Mouse (Mus musculus) hindbrain, embryonic 10.5 days (tissue): ENCODE measurements around the gene Plcd3. TPM values are rescaled to one million over a fixed set of nuclear protein-coding genes. Genes with fewer than 3 reads are reported as not detected.
A peak's percentile ranks its signal among the peaks of the same experiment; 100 is the strongest.

Experiments used
- DNase-seq: peaks from one replicate; pipeline ENCODE4 v3.0.0-alpha.2; 2017; ENCODE audit warnings: low spot score
- H3K27ac ChIP-seq: fragments of 300-500 bp; sonication (generic); 2 replicates; pipeline ENCODE4 v1.5.1; 2016; ENCODE audit warnings: mild to moderate bottlenecking, moderate library complexity
- H3K27me3 ChIP-seq: fragments of 300-500 bp; sonication (generic); 2 replicates; pipeline ENCODE4 v1.6.1; 2016; ENCODE audit warnings: mild to moderate bottlenecking; ENCODE audit not compliant: poor library complexity, insufficient read depth, severe bottlenecking
- H3K36me3 ChIP-seq: fragments of 300-500 bp; sonication (generic); 2 replicates; pipeline ENCODE4 v1.6.1; 2016; ENCODE audit warnings: mild to moderate bottlenecking, moderate library complexity
- H3K4me1 ChIP-seq: fragments of 300-500 bp; sonication (generic); replicated peaks from 2 replicates; pipeline ENCODE4 v1.6.1; 2016; ENCODE audit warnings: mild to moderate bottlenecking
- H3K4me3 ChIP-seq: fragments of 300-500 bp; sonication (generic); 2 replicates; pipeline ENCODE4 v1.5.1; 2016; ENCODE audit warnings: mild to moderate bottlenecking, moderate library complexity
- H3K9me3 ChIP-seq: fragments of 300-500 bp; sonication (generic); 2 replicates; pipeline ENCODE4 v1.6.1; 2016; ENCODE audit warnings: mild to moderate bottlenecking, moderate library complexity
- WGBS: fragments of 180-500 bp; shearing (Covaris S2); methylation state at CpG from one replicate; pipeline ENCODE4 v1.1.7; 2016; 5-methylcytosine and 5-hydroxymethylcytosine counted together
- polyA plus RNA-seq: library from polyadenylated mRNA; unstranded; fragments of >200 nt; fragmentation: Nextera tagmentation; extraction: Ambion mirVana; gene quantifications from 2 replicates; pipeline ENCODE4 v1.2.1, GENCODE M21; 2016

Plcd3 gene
- polyA plus RNA-seq, 1 experiment from 2014 or later, result 1.9 TPM

DNA sequence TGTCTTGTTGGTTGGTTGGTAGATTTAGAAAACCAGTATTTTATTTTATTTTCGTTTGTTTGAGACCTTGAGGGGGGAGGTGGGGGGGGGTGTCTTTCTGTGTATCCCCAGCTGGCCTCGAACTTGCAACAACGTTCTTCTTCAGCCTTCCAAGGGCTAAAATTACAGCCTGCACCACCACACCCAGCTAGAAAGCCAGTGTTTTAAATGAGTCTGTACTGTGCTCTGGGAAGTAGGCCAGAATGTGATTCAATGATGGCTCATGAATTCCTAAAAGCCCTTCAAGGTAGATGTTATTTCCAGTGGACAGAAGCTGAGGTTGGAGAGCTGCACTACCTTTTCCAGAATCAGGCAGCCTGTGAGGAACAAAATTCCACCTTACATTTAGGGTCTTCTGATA, 32.8 kb upstream of the Plcd3 start:
- Histone ChIP-seq H3K36me3 (peaks cover 21% of the 10 kb centered on the region), H3K4me3 (no peak overlapping the region), H3K4me1 (peaks cover 37% of the 10 kb centered on the region), H3K27me3 (no peaks in the 10 kb centered on the region), H3K9me3 (no peaks in the 10 kb centered on the region), H3K27ac (no peak overlapping the region)
- WGBS, result 79% methylated on average over 3 of the region's 3 CpGs
- DNase-seq, result no peak

DNA sequence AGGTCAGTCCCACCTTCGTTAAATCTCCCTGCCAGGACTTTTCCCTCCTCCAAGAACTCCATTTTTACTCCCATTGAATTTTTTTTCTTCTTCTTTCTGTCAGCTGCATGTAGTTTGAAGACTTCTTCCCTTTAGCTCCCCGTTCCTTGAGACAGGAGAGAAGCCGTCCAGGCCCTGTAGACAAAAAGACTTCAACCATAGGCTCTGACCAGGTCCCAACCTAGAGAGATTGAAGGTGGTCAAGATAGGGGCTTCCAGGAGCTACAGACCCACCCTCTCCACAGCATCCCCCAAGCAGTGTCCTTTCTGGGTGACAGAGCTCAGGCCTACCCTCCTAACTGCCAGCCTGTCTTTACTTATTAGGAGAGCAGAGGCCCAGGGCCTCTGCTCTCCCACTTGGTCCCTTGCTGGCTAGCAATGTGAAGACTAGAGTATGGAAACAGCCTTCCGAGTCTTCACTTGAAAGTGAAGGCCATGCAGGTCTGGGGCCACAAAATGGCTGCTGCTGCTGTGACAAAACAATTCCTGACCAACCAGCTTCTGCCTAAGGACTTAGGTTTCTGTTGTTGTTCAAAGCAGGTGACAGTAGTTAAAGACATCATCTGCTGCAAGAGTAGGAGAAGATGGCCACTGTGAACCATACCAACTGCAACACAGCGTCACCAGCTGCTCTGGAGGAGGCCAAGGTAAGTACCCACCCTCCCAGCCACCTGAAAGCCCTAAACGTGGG, 32.2 kb upstream of the Plcd3 start:
- Histone ChIP-seq H3K4me1 (peaks cover 37% of the 10 kb centered on the region), H3K27ac (peak overlapping the region; percentile 90), H3K4me3 (peak overlapping the region; percentile 98), H3K27me3 (no peaks in the 10 kb centered on the region), H3K9me3 (no peaks in the 10 kb centered on the region), H3K36me3 (peaks cover 15% of the 10 kb centered on the region)
- WGBS, result 56% methylated on average over 6 of the region's 6 CpGs
- DNase-seq, result no peak

DNA sequence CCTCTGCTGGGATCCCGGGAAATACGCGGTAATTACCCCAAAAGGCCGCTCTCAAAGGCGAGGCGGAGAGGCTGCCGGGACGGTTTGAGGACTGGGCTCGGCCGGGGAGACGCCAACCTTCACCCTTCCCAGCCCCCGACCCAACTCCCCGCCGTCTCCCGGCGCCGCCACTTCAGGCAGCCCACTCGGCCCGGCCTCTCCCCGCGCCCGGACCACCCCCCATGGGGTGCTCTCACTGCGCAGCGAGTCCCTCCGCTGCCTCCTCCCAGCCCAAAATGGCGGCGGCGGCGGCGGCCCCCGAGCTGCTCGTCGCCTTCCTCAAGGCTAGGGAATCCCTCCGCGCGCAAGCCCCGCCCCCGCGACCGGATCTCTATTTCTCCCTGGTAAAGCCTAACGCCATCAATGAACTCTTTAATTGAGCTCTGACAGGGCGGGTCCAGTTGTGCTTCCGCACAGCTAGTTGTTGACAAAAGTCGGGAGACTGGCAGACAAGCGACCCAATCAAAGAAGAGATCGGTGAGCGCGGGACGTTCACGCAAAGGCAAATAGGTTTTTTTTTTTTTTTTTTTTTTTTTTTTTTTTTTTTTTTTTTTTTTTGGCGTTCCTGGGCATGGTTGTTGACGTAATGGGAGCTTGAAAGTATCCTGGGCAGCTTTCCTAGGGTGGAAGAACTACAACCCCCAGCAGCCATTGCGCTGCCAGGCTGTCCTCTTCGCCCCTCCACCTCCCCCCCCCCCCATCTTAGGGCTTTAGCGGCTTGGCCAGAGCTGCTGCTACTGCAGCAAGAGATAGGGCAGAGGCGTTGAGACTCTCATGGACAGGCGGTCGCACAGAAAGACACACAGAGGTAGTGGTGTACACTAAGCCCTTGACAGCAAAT, 31.4 kb upstream of the Plcd3 start:
- peak overlapping the region; percentile 100 for H3K27ac ChIP-seq
- peak; percentile 100 for DNase-seq
- WGBS, result under 1% methylated on average over 58 of the region's 58 CpGs
- H3K4me1 ChIP-seq, result peaks cover 37% of the 10 kb centered on the region
- H3K27me3 ChIP-seq, result no peaks in the 10 kb centered on the region
- H3K9me3 ChIP-seq, result no peaks in the 10 kb centered on the region
- H3K36me3 ChIP-seq, result peaks cover 8% of the 10 kb centered on the region; the same call in 1 of the 2 replicates
- peak overlapping the region; percentile 98 for H3K4me3 ChIP-seq

DNA sequence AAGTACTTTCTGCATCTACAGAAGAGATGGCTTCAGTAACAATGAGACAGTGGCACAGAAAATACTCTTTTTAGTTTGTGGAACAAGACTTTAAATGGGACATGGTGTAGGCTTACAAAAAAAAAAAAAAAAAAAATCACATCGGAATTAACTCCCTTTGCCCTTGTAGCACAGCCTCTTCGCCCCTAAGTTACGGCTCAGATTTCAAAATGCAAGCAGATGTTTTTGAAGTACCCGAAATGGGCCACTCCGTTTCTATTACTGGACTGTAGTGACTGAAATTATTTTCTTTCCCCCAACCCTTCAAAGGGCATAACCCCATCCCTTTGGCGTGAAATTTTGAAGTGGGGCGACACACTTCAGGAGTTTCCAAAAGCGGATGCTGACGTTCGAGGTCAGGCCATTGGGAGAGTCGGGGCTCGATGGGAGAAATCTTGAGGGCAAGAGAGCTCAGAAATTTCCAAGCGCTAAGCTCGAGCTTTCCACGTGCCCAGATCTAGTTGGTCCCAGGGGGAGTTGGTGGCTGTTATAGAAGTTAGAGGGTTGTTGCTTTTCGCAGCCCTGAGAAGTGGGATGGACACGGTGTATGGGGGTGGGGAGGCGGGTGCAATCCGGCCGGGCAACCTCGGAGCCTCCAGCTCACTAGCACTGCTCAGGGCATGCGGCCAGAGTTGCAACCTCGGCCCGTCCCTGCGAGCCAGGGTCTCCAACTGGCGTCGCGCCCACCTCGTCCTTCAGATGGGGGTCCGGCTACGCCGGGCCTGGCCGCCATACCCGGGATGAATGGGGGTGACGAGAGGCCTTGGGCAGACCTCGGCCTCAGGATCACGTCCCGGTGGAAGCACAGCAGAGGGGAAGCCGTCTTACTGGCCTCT, 30.5 kb upstream of the Plcd3 start, which contains the start of gene Hexim2:
Hexim2 (plus strand) TSS at position 729 of the 875 bp plus-strand sequence.
- Histone ChIP-seq H3K27me3 (no peaks in the 10 kb centered on the region), H3K4me3 (peak within 1 kb of the TSS; percentile 98), H3K36me3 (peaks cover 8% of the 10 kb centered on the region; the same call in 1 of the 2 replicates), H3K27ac (peak within 1 kb of the TSS; percentile 100), H3K4me1 (peaks cover 37% of the 10 kb centered on the region), H3K9me3 (no peaks in the 10 kb centered on the region)
- DNase-seq, result peak; percentile 71
- WGBS, result 1% methylated on average over 39 of the region's 39 CpGs

DNA sequence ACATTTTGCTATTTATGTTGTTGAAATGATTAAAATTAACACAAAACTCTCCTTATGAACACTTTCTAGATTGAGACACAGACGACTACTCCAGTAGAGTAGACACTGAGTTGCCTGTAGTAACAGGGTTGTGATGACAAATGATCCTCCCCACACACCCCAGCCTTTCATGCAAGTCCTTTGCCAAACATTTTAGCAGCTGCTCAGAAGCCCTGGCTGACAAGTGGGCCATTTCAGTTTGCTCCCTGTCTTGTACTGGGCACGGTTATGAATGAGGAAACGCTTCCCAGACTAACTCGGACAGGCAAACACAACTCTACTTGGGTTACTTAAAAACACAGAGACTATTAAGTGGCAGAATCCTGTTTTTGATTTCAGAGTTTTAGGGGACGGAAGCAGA, 18.9 kb upstream of the Plcd3 start:
- DNase-seq, result no peak
- Histone ChIP-seq H3K4me3 (no peak overlapping the region), H3K4me1 (peaks cover 30% of the 10 kb centered on the region), H3K36me3 (no peaks in the 10 kb centered on the region), H3K27me3 (no peaks in the 10 kb centered on the region), H3K27ac (no peak overlapping the region), H3K9me3 (no peaks in the 10 kb centered on the region)
- whole genome bisulfite sequencing, result 82% methylated on average over 5 of the region's 5 CpGs

DNA sequence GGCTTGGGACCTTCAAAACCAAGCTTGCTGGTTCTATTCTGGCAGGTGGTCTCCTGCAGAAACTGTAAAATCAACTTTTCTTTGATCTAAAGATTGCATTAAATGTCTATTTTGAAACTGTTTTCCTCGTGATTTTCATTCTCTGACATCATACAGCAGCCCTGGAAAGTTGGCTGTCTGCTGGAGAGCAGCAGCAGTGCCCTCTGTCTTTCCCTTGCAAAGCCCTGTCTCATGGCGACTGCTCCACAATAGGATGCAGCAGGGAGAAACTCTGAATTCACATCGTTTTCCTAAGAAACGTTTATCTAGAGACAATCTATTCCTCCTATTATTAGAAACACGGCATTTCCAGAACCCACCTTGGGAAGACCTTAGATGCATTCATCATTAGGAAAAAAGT, 18.2 kb upstream of the Plcd3 start:
- Histone ChIP-seq H3K36me3 (no peaks in the 10 kb centered on the region), H3K9me3 (no peaks in the 10 kb centered on the region), H3K4me1 (peaks cover 34% of the 10 kb centered on the region), H3K27me3 (no peaks in the 10 kb centered on the region), H3K4me3 (no peak overlapping the region), H3K27ac (no peak overlapping the region)
- WGBS, result 62% methylated on average over 5 of the region's 5 CpGs
- DNase-seq, result no peak

DNA sequence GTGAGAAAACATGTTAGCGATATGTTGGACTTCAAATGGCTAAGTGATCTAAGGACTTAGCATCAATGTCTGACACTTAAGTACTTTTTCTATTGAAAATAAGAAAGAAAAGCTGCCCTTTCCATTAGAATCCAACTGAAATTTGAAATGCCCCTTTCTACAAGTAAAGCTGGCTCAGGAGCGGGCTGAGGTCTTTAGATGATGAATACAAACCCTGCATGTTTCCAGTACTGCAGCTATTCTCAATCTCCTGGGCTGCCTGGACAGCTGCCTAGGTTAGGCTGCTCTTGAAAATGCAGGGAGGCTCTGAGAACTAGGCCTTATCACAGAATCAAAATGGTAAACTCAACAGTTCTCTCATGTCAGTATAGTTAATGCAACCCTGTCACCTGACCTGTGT, 17.4 kb upstream of the Plcd3 start:
- DNase-seq, result no peak
- no peak overlapping the region for H3K4me3 ChIP-seq
- peaks cover 38% of the 10 kb centered on the region for H3K4me1 ChIP-seq
- WGBS, result 92% methylated on average over 2 of the region's 2 CpGs
- H3K36me3 ChIP-seq, result no peaks in the 10 kb centered on the region
- peaks cover 2% of the 10 kb centered on the region for H3K27me3 ChIP-seq
- H3K27ac ChIP-seq, result no peak overlapping the region
- no peaks in the 10 kb centered on the region for H3K9me3 ChIP-seq

DNA sequence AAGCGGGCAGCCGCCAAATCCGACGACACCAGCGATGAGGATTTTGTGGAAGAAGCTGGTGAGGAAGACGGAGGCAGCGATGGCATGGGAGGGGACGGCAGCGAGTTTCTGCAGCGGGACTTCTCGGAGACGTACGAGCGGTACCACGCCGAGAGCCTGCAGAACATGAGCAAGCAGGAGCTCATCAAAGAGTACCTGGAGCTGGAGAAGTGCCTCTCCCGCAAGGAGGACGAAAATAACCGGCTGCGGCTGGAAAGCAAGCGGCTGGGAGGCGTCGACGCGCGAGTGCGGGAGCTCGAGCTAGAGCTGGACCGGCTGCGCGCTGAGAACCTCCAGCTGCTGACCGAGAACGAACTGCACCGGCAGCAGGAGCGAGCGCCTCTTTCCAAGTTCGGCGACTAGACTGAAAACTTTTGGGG, 16.1 kb upstream of the Plcd3 start:
- peak overlapping the region; percentile 61 for H3K4me3 ChIP-seq
- WGBS, result under 1% methylated on average over 38 of the region's 38 CpGs
- peaks cover 43% of the 10 kb centered on the region for H3K4me1 ChIP-seq
- peak; percentile 64 for DNase-seq
- peaks cover 15% of the 10 kb centered on the region for H3K27me3 ChIP-seq
- peak overlapping the region; percentile 95 for H3K27ac ChIP-seq
- H3K36me3 ChIP-seq, result no peaks in the 10 kb centered on the region
- no peaks in the 10 kb centered on the region for H3K9me3 ChIP-seq

DNA sequence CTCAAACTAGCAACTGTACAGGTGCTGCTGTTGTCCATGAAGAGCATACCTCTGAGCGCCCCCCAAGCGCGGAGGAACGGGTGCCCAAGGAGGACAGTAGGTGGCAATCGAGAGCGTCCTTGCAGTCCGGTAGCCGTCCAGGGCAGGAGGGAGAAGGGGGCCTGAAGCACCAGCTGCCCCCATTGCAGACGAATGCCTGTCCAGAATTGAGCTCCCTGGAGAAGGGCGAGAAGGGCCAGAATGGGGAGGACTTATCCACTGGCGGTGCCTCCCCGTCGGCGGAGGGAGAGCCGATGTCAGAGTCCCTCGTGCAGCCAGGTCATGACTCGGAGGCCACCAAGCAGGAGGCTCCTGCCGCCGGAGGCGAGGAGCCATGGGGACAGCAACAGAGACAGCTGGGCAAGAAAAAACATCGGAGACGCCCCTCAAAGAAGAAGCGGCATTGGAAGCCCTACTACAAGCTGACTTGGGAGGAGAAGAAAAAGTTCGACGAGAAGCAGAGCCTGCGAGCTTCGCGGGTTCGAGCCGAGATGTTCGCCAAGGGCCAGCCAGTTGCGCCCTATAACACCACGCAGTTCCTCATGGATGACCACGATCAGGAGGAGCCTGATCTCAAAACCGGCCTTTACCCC, 15.6 kb upstream of the Plcd3 start:
- H3K9me3 ChIP-seq, result no peaks in the 10 kb centered on the region
- H3K27me3 ChIP-seq, result peaks cover 20% of the 10 kb centered on the region
- peaks cover 48% of the 10 kb centered on the region for H3K4me1 ChIP-seq
- peak overlapping the region; percentile 95 for H3K27ac ChIP-seq
- no peaks in the 10 kb centered on the region for H3K36me3 ChIP-seq
- peak; percentile 71 for DNase-seq
- under 1% methylated on average over 35 of the region's 35 CpGs for whole genome bisulfite sequencing
- peak overlapping the region; percentile 61 for H3K4me3 ChIP-seq

DNA sequence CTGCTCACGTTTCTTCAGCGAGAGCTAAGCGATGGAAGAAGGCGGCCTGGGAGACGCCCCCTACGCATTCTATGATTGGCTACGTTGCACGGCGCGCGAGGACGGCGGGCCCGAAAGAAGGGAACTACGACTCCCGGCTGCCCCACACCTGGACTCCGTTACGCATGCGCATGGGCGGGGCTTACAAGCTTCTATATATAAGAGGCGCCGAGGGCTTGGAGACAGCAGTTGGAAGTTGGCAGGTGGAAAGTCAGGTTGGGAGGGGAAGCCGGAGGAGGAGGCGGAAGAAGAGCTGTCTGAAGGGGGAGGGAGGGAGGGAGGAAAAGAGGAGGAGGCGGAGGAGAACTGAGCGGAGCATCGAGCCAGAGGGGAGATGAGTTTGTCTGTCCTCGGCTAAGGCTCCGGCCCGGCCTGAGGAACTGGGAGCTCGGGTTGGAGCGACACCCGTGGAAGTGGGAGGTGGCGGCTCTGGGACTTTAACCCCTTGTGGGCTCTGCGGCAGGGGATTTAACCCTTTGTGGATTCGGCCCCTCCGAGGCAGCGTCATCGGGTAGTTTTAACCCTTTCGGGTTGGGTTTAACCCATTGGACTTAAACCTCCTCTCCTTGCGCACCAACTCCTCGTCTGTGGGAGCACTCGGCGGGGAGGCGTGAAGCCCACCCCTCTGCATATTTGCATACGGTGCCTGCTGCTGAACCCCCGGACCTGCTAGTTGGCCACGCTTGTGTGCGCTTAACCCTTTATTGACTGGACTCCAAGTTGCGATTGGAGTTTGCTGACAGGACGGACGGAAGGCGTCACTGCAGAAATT, 14.8 kb upstream of the Plcd3 start, which contains the start of gene Hexim1:
Hexim1 (plus strand) TSS at position 224 of the 811 bp plus-strand sequence.
- Histone ChIP-seq H3K4me1 (peaks cover 57% of the 10 kb centered on the region), H3K9me3 (no peaks in the 10 kb centered on the region), H3K4me3 (peak within 1 kb of the TSS; percentile 61), H3K36me3 (no peaks in the 10 kb centered on the region), H3K27ac (peak within 1 kb of the TSS; percentile 95), H3K27me3 (peaks cover 29% of the 10 kb centered on the region)
- DNase-seq, result peak; percentile 100
- under 1% methylated on average over 53 of the region's 53 CpGs for WGBS

DNA sequence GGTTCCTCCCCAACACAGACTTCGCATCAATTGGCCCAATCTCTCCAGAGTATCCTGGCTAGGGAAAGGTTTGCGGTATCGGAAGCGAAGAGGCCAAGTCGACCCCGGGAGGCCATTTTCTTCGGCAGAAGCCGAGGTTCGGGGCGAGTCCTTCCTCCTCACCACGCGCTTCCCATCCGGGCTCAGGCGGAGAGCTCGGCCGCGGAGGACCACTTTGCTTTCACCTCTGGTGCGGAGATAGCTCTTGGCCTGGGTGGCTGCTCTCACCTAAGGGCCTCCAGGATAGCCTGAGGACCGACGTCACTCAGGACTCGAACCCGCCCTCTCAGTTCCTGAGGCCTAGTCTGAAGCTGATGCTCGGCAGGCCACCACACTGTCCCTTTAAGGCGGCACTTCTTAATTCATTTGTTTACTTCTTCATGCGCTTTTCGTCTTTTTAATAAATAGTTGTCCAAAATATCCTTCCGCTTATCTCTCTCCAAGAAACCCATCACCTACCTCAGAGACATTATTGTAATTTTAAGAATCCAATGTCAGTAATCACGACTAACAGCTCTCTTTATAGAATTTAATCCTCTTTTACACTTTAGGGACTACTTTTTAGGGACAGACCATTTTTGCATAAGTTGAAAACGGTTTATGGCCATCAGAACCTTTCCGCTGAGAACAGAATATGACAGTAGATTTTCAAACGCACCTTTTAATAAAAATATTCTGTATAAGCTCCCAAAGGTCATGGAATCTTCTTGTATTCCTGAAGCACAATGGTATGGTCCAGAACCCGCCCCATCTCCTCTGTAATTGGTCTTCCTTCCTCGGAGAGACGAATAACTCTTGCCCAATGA, 13.9 kb upstream of the Plcd3 start:
- WGBS, result under 1% methylated on average over 34 of the region's 34 CpGs
- H3K4me1 ChIP-seq, result peaks cover 58% of the 10 kb centered on the region
- peak; percentile 83 for DNase-seq
- peak overlapping the region; percentile 61 for H3K4me3 ChIP-seq
- peaks cover 37% of the 10 kb centered on the region for H3K27me3 ChIP-seq
- H3K36me3 ChIP-seq, result no peaks in the 10 kb centered on the region
- H3K9me3 ChIP-seq, result no peaks in the 10 kb centered on the region
- H3K27ac ChIP-seq, result peak overlapping the region; percentile 95
